Mouse (Mus musculus): ENCODE measurements around the gene Aoc2.
"Not testable (repeated sequence)": the region's sequence is repeated elsewhere in the genome, so short reads cannot be mapped to it uniquely, and the experiment has no call there.

Aoc2 gene

DNA sequence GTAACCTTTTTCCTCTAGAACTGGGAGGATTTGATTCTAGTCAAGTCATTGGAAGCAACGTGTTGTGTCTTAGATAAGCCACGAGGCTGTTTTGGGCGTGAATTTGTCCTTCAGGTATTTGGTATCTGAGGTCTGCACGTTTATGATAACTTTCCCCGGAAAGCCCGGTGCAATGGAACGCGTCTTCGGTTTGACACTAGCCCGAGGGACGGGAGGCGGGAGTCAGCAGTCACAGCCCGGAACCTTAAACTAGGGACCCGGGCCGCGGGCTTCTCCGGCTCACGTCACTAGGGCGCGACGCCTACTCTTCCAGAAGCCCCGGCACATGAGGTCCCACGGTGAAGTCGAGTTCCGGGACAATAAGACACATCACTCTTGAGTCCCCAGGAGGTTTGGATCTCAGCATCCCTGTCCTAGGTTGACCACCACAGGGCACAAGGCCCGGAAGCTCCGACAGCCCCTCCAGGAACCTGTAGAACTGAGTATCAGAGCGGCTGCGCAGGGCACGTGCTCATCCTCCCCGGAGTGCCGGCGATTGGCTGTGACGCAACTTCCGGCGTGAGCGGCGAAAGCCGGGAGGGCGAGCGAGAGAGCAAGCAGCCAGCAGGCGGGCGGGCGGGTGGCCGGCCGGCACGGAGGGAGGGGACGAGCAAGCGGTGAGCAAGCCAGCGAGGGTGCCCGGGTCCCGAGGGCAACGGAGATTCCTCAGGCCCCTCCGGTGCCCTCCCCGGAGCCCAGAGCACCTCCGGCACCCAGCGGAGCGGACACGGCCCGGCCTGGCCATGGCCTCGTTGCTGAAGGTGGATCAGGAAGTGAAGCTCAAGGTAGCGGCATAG is 9.0 kb upstream of the Aoc2 start, which contains the start of gene Psme3:
Psme3 (plus strand) TSS at position 549 of the 836 bp plus-strand sequence.
- peak; percentile 90 for DNase-seq (ENCODE audit: low spot score in 2 of 2)

DNA sequence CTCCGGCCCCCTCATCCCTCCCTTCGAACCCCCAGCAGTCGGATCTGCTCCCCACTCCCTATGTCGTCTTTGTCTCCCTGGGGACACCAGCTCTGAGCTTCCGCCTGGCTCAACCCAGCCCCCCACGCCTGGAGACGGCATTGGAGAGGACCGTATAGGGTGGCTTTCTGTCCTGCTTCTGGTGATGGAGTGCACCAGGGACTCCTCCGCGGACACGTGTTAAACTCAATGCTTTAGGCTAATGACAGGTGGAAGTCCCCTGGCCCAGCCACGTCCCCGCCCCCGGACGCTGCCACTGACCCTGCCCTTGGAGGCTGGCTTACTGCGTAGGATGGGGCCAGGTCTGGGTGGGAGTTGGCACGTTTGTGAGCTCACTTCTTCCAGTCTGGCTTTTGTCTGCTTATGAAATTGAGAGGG is 8.4 kb upstream of the Aoc2 start:
- no peak for DNase-seq (ENCODE audit: low spot score in 2 of 2)

DNA sequence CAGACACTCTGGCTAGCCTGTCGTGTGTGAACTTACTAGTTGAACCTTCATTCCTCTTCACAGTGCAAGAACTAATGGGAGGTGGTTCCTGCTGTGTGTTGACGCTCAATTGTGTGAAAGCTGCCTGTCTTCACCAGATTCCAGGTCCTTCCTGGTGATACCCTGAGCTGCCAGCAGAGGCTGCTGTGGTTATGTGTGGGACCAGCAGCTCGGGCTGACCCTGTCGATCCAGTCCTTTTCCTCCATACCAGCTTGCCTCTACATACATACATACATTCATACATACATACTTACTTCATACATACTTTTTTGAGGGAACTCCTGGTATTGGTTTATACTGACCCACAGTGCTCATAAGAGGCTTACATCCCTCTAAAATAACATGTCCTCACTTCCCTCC is 1.3 kb upstream of the Aoc2 start:
- peak; percentile 57 to 75 for DNase-seq (ENCODE audit: low spot score in 2 of 2)

DNA sequence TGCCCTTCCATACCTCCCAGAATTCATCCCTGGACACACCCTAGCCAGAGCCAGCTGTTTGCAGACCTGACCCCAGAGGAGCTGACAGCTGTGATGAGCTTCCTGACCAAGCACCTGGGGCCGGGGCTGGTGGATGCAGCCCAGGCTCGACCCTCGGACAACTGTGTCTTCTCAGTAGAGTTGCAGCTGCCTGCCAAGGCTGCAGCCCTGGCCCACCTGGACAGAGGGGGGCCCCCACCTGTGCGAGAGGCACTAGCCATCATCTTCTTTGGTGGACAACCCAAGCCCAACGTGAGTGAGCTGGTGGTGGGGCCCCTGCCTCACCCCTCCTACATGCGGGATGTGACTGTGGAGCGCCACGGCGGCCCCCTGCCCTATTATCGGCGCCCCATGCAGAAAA is 338 bp downstream of the Aoc2 start:
- DNase-seq (ENCODE audit: low spot score in 2 of 2): not testable (repeated sequence)

DNA sequence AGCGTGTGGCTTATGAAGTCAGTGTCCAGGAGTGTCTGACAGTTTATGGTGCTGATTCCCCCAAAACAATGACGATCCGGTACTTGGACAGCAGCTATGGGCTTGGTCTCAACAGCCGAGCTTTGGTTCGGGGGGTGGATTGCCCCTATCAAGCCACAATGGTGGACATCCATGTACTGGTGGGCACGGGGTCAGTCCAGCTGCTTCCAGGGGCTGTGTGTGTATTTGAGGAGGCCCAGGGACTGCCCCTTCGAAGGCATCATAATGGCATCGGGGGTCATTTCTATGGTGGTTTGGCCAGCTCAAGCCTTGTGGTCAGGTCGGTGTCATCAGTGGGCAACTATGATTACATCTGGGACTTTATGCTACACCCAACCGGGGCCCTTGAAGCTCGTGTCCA is 1.3 kb downstream of the Aoc2 start:
- DNase-seq (ENCODE audit: low spot score in 2 of 2): no peak

DNA sequence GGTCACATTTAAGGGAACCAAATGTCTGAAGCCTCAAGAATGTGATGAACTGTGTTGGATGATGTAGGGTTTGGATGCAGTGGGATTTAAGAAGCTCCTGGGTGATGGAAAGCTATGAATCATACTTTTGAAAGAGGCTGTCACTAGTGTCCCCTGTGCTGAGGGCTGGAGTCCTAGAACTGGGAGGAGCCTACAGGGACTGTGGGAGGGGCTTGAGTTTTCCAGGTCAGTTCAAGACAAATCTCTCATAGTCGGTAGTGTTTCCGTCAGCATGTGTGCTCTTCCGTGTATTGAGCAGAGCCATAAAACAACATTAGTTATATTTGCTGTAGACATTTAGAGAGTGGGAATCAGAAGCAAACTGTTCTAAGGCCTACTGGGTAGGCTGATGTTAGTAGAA is 2.4 kb downstream of the Aoc2 start:
- DNase-seq (ENCODE audit: low spot score in 2 of 2): no peak

DNA sequence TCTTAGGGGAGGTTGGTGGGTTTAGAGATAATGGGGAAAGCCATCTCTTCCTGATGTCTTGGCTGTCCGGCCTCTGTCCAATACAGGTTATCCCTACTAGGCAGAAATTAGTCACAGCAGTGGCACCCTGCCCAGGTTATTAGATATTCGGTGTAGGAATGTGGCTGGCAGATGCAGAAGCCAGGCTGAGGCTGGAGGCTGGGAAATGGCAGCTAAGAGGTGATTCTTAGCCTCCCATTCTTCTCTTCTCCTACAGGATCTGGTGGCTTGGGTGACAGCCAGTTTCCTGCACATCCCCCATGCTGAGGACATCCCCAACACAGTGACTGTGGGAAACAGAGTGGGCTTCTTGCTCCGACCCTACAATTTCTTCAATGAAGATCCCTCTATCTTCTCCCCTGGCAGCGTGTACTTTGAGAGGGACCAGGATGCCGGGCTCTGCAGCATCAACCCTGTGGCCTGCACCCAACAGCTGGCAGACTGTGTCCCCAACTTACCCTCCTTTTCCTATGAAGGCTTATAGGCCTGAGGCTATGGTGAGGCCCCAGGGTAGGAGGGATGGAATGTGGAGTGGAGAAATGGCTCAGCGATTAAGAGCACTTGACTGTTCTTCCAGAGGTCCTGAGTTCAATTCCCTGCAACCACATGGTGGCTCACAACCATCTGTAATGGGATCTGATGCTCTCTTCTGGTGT is 4.2 kb downstream of the Aoc2 start:
- DNase-seq (ENCODE audit: low spot score in 2 of 2): peak in 1 of 2 experiments; percentile 38

DNA sequence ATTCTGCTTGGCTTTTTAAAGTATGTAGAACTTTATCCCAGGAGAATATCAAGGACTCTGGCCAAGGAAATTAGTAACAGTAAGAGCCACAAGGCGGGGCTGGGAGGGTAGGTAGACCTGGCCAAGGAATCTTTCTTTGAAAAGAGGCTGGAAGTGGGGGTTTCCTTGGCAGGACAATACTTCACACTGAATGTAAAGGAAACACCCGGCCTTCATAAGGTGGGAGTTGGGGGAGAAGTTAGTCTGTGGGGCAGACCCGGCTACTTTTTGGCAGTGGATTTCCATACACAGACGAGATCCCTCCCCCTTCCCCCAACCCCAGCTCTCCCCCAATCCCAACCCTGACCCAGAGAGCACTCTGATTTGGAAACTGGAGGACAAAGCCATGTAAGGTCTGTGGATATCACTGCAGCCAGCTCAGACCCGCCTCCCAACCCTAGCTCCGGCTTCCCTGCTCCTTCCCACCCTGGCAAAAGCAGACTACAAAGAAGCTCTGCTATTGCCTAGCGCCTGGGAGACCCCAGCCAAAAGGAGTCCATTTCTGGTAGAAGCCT is 5.6 kb downstream of the Aoc2 start, which contains the start of gene Aoc3:
Aoc3 (plus strand) TSS at position 235 of the 554 bp plus-strand sequence.
- DNase-seq (ENCODE audit: low spot score in 2 of 2): peak in 1 of 2 experiments; percentile 41

DNA sequence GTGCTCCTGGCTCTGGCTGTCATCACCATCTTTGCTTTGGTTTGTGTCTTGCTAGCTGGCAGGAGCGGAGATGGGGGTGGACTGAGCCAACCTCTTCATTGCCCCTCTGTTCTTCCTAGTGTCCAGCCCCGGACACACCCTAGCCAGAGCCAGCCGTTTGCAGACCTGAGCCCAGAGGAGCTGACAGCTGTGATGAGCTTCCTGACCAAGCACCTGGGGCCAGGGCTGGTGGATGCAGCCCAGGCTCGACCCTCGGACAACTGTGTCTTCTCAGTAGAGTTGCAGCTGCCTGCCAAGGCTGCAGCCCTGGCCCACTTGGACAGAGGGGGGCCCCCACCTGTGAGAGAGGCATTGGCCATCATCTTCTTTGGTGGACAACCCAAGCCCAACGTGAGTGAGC is 6.1 kb downstream of the Aoc2 start:
- DNase-seq (ENCODE audit: low spot score in 2 of 2): not testable (repeated sequence)

DNA sequence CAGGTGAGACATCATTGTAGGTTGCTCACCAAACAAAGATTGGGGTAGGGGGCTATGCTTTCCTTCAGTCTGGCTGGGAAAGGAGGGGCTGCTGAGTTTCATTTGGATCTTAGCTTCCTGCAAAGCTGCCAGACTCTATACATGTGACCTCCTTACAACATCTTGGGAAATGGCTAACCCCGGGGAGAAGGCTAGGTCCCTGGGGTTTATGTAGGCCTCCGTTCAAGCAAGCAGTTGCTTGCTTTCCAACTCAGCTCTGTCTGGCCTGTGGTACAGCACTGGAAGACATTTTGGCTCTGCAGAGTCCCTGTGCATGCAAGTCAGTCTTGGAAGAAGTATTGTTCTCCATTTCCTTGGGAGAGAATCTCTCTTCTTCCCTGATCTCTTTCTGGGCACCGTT is 7.7 kb downstream of the Aoc2 start:
- DNase-seq (ENCODE audit: low spot score in 2 of 2): peak in 1 of 2 experiments; percentile 39

DNA sequence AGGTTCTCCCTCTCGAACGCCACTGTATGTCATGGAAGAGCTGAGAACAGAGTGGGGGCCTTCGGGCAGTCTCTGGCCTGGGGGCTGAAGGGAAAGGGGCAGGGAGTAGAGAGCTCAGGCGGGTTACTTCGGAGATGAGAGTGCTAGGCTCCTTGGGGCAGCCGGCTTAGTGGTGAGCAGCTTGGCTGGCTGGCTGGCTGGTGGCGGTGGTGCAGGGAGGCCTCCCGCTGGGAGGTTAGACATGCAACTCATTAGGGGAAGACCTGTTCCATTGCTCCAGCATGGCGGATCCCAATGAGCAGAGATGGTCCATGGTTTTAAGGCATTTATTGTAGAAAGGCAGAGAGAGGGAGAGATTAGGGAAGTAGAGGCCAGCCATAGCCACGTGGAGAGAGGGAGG is 9.2 kb downstream of the Aoc2 start:
- DNase-seq (ENCODE audit: low spot score in 2 of 2): no peak

DNA sequence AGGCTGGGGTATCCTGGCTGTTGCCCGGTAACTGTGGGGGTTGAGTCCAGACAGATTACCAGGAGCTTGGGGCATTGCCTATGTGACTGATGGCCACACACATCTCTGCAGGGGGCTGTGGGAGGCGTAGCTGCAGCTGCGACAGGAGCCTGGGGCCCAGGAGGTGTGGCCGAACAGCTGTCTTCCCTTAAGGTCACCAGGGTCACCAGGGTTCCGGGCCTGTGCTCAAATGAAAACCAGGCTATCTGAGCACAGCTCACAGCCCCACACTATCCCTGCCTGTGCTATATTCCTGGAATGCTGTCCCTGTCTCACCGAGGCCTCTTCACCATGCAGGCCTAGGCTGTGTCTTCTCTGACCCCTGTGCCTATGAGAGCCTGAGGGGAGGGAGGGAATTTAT is 9.7 kb downstream of the Aoc2 start:
- no peak for DNase-seq (ENCODE audit: low spot score in 2 of 2)

DNA sequence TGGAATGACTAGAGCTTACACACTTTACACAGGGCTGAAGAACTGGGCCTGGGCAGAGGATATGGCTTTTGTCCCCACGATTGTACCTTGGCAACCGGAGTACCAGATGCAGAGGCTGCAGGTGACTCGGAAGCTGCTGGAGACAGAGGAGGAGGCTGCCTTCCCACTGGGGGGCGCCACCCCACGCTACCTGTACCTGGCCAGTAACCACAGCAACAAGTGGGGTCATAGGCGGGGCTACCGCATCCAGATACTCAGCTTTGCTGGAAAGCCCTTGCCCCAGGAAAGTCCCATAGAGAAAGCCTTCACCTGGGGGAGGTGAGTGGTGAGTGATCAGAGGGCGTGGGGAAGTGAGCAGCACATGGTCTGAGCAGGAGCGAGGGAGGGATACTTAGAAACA is 10.8 kb downstream of the Aoc2 start:
- DNase-seq (ENCODE audit: low spot score in 2 of 2): no peak

DNA sequence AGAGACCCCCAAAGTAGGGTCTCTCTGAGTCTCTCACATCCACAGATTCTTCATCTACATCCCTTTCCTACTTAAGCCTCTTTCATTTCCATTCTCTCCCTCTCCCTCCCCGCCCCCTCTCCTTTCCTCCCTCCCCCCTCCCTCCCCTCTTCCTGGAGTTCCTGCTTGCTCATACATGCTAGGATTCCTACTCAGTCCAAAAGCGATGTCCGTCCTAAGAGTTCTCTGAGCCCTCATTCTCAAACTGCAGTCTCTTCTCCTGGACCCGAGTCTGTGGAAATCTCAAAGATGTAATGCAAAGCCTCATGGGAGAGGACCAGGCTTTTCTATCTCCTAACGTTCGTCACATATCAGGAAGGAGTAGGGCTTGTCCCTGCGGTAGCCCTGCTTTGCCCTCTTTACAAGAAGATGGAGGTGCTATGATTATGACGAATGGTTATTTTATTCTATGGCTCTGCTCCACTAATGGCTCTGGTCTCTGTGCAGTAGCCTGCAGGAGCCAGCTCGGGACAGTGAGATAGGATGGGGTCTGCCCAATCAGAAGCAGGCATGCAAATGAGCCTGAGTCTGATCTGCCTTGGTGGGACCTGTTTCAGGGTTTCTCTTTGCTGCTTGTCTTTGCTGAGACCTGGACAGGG is 13.4 kb downstream of the Aoc2 start:
- DNase-seq (ENCODE audit: low spot score in 2 of 2): no peak

DNA sequence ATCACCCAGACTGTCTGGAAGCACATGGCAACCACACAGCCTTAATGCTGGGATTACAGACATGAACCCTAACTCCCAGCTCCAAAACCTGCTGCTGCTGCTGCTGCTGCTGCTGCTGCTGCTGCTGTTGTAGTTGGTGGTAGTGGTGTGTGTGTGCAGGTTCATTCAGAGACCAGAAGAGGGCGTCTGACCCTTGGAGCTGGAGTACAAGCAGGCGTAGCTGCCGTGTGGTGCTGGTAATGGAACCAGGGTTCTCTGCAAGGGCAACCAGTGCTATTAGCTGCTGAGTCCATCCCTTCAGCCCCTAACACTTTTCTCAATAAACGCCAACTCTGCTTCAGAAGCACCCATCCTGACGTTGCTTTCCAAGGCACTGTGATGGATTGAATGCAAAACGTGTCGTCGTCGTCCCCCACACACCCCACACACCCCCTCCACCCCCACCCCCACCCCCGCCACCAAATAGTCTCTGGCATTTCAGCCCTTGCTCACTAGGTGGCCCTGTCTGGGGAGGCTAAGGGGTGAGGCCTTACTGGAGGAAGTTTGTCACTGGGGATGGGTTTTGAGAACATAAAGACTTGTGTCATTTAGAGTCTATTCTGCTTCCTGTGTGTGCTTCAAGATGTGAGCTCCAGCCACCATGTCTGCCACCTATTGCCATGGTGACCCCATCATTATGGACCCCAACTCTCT is 22.4 kb downstream of the Aoc2 start:
- no peak for DNase-seq (ENCODE audit: low spot score in 2 of 2)

DNA sequence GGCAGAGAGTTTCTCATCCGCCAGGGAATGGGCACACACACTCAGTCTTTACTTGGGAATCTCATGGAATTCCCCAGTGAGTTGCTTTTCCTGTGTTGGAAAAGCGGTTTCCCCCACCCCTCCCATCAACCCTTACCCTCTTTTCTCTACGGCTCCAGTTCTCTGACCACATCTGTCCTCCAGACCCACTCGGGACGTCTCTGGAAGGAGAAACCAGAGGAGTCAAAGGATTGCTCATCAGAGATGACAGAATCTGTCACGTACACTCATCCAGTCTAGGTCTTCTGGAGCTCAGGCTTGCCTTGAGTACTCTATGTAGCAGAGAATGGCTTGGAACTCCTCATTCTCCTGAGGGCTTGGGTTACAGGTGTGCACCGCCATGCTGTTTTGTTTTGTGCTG is 23.9 kb downstream of the Aoc2 start:
- DNase-seq (ENCODE audit: low spot score in 2 of 2): no peak

DNA sequence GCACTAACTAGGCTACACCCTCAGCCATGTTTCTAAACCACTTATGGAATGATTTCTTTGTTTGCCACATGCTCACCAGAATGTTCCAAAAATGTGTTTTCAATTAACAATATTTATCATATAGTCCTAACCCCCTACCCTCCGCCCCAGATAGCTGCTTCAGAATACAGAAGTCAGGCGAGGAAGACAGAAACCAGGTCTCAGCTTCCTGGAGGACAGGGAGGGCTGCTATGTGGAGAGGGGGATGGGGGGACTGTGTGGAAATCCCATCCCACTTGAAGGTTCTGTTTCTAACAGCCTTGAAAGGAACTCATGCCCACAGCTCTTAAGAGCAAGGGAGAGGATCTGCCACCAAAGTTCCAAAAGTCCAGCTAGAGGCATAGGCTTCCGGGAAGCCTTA is 24.4 kb downstream of the Aoc2 start:
- DNase-seq (ENCODE audit: low spot score in 2 of 2): no peak

DNA sequence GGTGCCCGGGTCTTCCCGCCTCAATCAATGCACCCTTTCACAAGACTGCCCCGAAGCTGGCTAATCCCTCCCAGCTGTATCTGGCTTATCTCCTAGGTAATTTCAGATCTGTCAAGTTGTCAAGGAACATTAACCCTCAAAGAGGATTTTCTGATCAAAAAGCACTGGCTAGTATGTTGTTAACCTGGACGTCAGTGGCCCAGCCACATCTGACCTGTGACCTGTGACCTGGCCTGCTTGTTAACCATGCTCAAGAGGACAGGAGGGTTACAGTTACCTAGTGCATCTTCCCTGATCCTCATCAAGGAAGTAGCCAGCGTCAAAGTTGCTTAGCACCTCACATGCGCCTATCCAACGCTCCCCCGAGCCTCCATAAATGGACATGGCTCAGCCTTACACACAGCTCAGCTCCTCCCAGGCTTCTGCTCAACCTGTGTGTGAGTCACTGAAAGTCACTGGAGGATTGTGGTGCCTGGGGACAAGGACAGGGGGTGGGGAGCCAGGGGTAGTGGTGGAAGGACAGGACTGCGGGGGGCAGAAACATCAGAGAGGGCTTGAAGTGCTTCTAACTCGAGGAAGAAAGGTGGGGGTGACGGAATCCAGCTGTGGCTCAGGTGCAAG is 26.3 kb downstream of the Aoc2 start:
- no peak for DNase-seq (ENCODE audit: low spot score in 2 of 2)

DNA sequence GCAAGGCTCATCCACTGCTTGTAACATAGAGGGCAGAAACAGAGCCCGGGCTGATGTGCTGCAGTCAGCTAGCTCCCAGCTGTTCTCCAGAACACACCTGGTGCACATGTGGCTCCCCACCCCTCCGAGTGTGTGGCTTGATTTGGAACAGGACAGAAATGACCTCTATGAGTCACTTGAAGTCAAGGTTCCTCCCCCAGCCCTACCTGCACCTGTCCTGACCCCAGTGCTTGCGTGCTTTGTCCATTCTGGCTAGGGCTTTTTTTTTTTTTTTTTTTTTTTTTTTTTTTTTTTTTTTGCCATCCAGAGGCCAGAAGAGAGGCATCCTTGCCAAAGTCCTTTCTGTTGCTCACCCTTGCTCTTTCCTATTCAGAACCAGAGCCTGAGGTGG is 26.9 kb downstream of the Aoc2 start:
- no peak for DNase-seq (ENCODE audit: low spot score in 2 of 2)

DNA sequence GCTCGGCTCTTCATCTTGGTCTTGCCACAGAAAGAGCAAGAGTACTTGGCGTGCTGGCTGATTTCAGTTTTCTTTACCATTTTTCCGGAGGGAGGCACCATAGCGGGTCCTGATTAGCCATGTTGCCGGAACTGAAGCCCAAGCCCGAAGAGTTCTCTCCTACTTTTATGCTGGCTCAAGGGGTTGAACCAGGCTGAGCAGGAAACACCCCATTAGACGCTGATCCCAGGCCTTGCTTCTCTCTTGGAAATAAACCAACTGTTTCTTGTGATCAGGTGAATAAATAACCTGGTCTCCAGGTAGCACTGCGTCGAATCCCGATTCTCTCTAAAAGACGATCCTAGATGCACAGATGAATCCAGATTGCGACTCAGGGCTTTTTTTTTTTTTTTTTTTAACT is 28.6 kb downstream of the Aoc2 start:
- DNase-seq (ENCODE audit: low spot score in 2 of 2): no peak

DNA sequence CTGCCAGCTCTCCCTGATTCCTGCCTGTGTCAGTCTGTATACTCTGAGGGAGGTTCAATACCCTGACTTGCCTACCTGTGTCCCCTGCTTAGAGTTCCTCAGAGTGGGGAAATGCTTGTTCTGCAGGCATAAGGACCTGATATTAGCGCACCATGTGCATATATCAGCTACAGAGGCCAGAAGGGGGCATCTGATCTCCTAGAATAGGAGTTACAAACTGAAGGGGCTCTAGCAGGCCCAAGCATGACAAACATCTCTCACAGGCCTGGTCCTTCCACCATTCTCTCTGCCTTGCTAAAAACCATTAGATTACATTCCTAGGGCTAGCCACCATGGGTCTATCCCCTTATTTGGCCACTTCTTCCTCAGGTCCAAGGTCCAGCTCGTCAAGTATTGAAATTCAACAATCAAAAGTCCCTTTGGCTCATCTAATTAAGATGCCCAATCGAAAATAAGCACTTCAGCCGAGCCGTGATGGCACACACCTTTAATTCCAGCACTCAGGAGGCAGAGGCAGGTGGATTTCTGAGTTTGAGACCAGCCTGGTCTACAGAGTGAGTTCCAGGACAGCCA is 29.7 kb downstream of the Aoc2 start:
- no peak for DNase-seq (ENCODE audit: low spot score in 2 of 2)

Data from urinary bladder, postnatal 36 days (tissue).